Mouse (Mus musculus) inflammation-experienced regulatory T-cells (primary cell): ENCODE data around the gene Tcte3. TPM values are rescaled to one million over a fixed set of nuclear protein-coding genes. Genes with fewer than 3 reads are reported as not detected.

ENCODE experiments used
- polyA plus RNA-seq, 2 experiments: library from polyadenylated mRNA; unstranded; fragments of 100-300 nt; shearing (Covaris generic); gene quantifications; one replicate each; pipeline ENCODE4 v1.2.1; 2017

Tcte3 gene
- polyA plus RNA-seq, result 1 to 10 TPM in 1 of 2 experiments, under 1 TPM in 1; 0.82 to 1.7 TPM

DNA sequence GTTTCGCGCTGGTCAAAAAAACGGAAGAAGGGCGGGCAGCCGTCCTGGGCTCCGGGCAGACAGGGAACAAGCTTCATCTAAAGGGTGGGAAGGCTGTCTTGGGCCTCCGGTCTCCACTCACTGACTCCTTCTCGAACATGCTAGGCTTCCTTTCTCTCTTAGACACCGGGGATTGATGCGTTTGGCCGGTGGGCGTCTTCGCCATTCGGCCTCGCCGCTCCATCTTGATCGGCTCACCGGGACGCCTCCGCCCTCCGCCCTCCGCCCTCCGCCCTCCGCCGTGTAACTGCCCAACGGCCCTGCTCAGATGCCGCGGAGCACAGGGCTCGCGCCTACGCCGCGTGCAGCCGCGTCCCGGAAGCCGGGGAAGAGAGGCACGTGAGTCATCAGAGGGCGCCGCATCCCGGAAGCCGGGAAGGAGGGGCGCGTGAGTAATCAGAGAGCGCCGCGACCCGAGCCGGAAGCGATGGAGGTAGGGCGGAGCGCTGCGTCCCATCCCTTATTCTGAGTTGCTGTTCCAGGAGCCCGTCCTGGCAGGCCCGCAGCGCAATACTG lies at the start of gene Tcte3, which contains the start of the genes Ermard and Gm3448:
Gene Tcte3 (minus strand): TSS at position 314 of the 555 bp plus-strand sequence.
Gene Ermard (plus strand): TSS at position 34 of the 555 bp plus-strand sequence.
Gene Gm3448 (minus strand): TSS at position 363 of the 555 bp plus-strand sequence.

GRCm38 (mm10) chr17:15009706-15010413 lies 31.4 kb downstream of the Tcte3 start, which contains the start of gene Gm3435:
Gene Gm3435, plus strand, starts transcription at chr17:15010176.

GRCm38 (mm10) chr17:14978362-14979038 lies 62.8 kb downstream of the Tcte3 start, which contains the start of the genes 9030025P20Rik and Gm3417:
Gene 9030025P20Rik, plus strand, starts transcription at chr17:14978468.
Gene Gm3417, minus strand, starts transcription at chr17:14978790.

Other genes starting within 250 kb of the Tcte3 start
- 1 to 10 TPM in 1 of 2 experiments, under 1 TPM in 1; 0.54 to 3.2 TPM for gene Wdr27, start 98.3 kb downstream of the Tcte3 start, polyA plus RNA-seq
- 10 to 100 TPM; 25.6 to 36.2 TPM for gene 1600012H06Rik, start 98.3 kb downstream of the Tcte3 start, polyA plus RNA-seq
- 10 to 100 TPM; 43.5 to 46.0 TPM for gene Phf10, start 80.2 kb downstream of the Tcte3 start, polyA plus RNA-seq
- 10 to 100 TPM; 17.1 to 20.0 TPM for gene 9030025P20Rik, start 63.0 kb downstream of the Tcte3 start, polyA plus RNA-seq
- 1 to 10 TPM in 1 of 2 experiments, not detected in 1; 1.3 TPM for gene Gm3417, start 62.7 kb downstream of the Tcte3 start, polyA plus RNA-seq
- 1 to 10 TPM; 5.0 to 7.9 TPM for gene Gm3435, start 31.3 kb downstream of the Tcte3 start, polyA plus RNA-seq
- 100 to 1,000 TPM; 111 to 137 TPM for gene Ermard, start 280 bp downstream of the Tcte3 start, polyA plus RNA-seq
- 1 to 10 TPM; 1.6 to 2.0 TPM for gene Gm3448, start within 50 bp of the Tcte3 start, polyA plus RNA-seq